Mouse (Mus musculus) kidney, postnatal 36 days (tissue): Measurements from ENCODE around the gene Flrt1.
"Not testable (repeated sequence)": the region's sequence is repeated elsewhere in the genome, so short reads cannot be mapped to it uniquely, and the experiment has no call there.

Source experiments
- DNase-seq, 2 experiments: peaks; one replicate each; pipeline ENCODE4 v3.0.0; 2021 to 2022; ENCODE audit warnings: mixed read lengths in 2 of 2

Flrt1 gene

GRCm38 (mm10) chr19:7067344-7068050 lies 38.0 kb downstream of the Flrt1 start:
- DNase-seq = no peak

GRCm38 (mm10) chr19:7066828-7067342 lies 38.6 kb downstream of the Flrt1 start:
- no peak for DNase-seq

GRCm38 (mm10) chr19:7066034-7066827 lies 39.3 kb downstream of the Flrt1 start:
- DNase-seq = peak; percentile 82 to 83

GRCm38 (mm10) chr19:7064571-7064970 lies 41.0 kb downstream of the Flrt1 start:
- DNase-seq = peak; percentile 81 to 94

- DNase-seq = no peak
Observed at GRCm38 (mm10) chr19:7062916-7063315, 42.6 kb downstream of the Flrt1 start.

- no peak for DNase-seq
Observed at GRCm38 (mm10) chr19:7062110-7062509, 43.4 kb downstream of the Flrt1 start.

- no peak for DNase-seq
Observed at GRCm38 (mm10) chr19:7058541-7058940, 47.0 kb downstream of the Flrt1 start.

- peak; percentile 93 for DNase-seq
Observed at GRCm38 (mm10) chr19:7057722-7058207, 47.8 kb downstream of the Flrt1 start.

- DNase-seq = peak; percentile 71 to 87
Observed at GRCm38 (mm10) chr19:7057126-7057721, 48.3 kb downstream of the Flrt1 start.

- DNase-seq = peak; percentile 88 to 92
Observed at GRCm38 (mm10) chr19:7056248-7057087, 49.1 kb downstream of the Flrt1 start, which contains the start of gene Macrod1. TSS of gene Macrod1 (plus strand) at chr19:7056810.

GRCm38 (mm10) chr19:7055173-7055572 lies 50.4 kb downstream of the Flrt1 start:
- no peak for DNase-seq

GRCm38 (mm10) chr19:7054772-7055171 lies 50.8 kb downstream of the Flrt1 start:
- DNase-seq = peak in 1 of 2 experiments; percentile 67

GRCm38 (mm10) chr19:7053382-7053781 lies 52.1 kb downstream of the Flrt1 start:
- DNase-seq = not testable (repeated sequence)

- no peak for DNase-seq
Observed at GRCm38 (mm10) chr19:7044706-7045105, 60.8 kb downstream of the Flrt1 start.

- no peak for DNase-seq
Observed at GRCm38 (mm10) chr19:7044279-7044678, 61.2 kb downstream of the Flrt1 start.
